Mouse (Mus musculus) olfactory bulb, adult 2 months (tissue): Measurements from ENCODE around the gene Inpp5k.

Experiments used
- CTCF ChIP-seq: fragments of 200-500 bp; IDR thresholded peaks from 2 replicates; pipeline ENCODE4 v1.5.1; 2012; ENCODE audit warnings: low read depth, mild to moderate bottlenecking, low read length, moderate library complexity; ENCODE audit not compliant: insufficient read depth
- POLR2A ChIP-seq: fragments of 200-500 bp; IDR thresholded peaks from 2 replicates; pipeline ENCODE4 v1.6.1; 2012; ENCODE audit warnings: mild to moderate bottlenecking, low read depth, low read length, moderate library complexity; ENCODE audit not compliant: insufficient read depth

DNA sequence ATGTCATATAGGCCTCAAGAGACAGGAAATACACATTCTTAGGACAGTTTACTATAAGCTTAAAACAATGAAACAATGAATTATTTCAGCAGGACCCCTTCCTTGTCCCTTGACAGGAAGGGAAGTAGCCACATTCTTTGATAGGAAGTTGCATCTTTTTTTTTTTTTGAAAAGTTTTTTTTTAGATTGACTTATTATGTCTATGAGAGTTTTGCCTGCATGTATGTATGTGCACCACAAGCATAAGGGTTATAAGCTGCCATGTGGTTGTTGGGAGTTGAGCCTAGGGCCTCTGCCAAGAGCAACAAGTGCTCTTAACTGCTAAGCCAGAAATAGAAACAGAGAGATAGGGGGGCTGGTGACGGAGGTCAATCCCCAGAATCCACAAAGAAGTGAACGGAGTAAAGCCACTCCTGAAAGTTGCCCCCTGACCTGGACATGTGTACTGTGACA lies 6.7 kb upstream of the Inpp5k start:
- TF ChIP-seq CTCF (no peak), POLR2A (no peak)
